Mouse (Mus musculus): Measurements from ENCODE around the gene Nol12.

The Nol12 gene

DNA sequence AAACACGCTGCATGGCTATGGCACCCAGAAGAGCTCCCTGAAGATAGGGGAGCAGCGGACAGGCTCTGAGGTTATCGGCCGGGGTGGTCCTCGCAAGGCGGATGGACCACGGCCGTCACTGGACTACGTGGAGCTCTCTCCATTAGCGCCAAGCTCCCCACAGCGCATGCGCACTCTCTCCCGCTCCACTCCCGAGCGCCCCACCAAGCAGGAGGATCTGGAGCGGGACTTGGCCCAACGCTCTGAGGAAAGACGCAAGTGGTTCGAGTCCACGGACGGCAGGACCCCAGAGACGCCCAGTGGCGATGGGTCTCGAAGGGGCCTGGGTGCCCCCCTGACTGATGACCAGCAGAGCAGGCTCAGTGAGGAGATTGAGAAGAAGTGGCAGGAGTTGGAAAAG, 58.2 kb downstream of the Nol12 start:
- no peak for DNase-seq (ENCODE audit: low spot score)

All from embryo, embryonic 10.5 days (tissue).